Mouse (Mus musculus) embryonic fibroblast, embryonic 13.5 days (primary cell): ENCODE results near the gene Gm12166.

Experiments used
- CTCF ChIP-seq: IDR thresholded peaks from 2 replicates; pipeline ENCODE4 v1.5.1; 2011; ENCODE audit warnings: mild to moderate bottlenecking, control low read depth, low read length, moderate library complexity, borderline replicate concordance; ENCODE audit not compliant: insufficient read depth
- POLR2A ChIP-seq: IDR thresholded peaks from 2 replicates; pipeline ENCODE4 v1.6.1; 2011; ENCODE audit warnings: low read depth, mild to moderate bottlenecking, control low read depth, low read length, moderate library complexity

DNA sequence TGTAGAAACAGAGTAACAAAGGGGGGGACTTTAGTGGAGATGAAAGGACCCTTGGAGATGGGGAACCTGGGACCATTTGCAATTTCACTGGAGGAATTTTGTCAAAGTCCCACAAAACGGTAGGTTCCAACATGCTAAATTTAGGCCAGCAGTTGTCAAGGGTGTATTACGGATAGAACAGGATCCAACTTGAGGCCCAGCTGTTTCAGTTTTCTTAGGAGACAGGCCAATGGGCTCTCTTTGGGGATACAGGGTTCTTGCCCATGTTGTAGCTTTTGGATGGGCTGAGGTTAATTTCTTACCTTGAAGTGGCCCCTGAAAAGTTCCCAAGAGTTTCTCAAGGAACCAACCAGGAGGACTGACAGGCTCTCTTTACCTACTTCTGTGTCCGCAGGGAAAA lies 4.9 kb downstream of the Gm12166 start:
- TF ChIP-seq CTCF (no peak), POLR2A (no peak)
